Mouse (Mus musculus): ENCODE measurements around the gene Ccnl2. TPM values are rescaled to one million over a fixed set of nuclear protein-coding genes. Genes with fewer than 3 reads are reported as not detected.
A peak's percentile ranks its signal among the peaks of the same experiment; 100 is the strongest.

Gene Ccnl2
- polyA plus RNA-seq, 1 experiment from 2014 or later: 173 TPM

DNA sequence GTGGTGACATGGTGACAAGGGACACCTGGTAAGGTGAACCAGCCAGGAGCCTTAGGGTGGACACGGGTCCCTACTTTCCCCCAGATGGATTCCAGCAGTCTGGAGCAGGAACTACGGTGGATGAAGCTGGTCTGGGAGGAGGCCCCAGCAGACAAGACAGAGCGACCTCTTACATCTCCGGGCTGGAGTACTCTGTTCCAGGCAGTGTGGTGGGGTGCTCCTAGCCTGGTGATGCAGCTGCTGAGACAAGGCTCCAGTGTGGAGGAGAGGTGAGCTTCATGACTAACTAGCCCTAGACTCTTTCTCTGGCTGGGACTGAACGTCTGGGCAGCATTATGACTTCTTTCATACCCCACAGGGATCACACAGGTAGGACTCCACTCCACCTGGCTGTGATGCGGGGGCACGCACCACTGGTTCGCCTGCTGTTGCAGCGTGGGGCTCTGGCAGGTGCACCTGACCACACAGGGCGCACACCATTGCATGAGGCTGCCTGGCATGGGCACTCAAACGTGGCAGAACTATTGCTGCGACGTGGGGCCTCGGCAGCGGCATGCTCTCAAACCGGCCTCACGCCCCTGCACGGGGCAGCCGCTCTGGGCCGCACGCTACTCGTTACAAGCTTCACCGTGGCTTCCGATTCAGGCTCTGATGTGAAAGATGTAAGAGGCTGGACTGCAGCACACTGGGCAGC lies 20.9 kb upstream of the Ccnl2 start:
- Histone ChIP-seq H3K27ac (peak overlapping the region; percentile 9), H3K27me3 (peaks cover 4% of the 10 kb centered on the region; the same call in 1 of the 2 replicates), H3K9me3 (replicated peaks) (no peaks in the 10 kb centered on the region), H3K4me1 (peaks cover 21% of the 10 kb centered on the region), H3K4me2 (peak overlapping the region; percentile 38), H3K4me3 (replicated peaks) (no peak overlapping the region), H3K36me3 (no peaks in the 10 kb centered on the region), H3K9ac (no peak overlapping the region)
- ATAC-seq (replicated peaks; ENCODE audit: low FRiP score): peak; percentile 83
- 42% methylated on average over 24 of the region's 24 CpGs for WGBS

DNA sequence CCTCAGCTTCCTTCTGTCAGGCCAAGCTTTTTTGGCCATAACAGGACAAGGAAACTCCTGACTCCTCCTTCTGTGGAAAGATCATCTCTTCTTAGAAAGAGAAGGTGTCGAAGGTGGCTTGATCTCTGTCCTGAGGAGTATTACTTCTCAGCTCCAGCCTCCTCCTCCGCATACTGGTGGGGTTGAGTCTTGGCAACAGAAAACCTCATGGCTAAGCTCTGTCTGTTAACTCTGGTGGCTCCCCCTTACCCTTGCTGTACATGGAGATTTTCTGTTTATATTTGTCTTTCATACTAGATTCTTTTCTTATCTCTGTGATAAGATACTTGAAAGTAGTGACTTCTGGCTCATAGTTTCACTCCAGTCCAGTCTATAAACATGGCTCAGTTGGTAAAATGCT lies 18.6 kb upstream of the Ccnl2 start:
- ATAC-seq (replicated peaks; ENCODE audit: low FRiP score): no peak
- 40% methylated on average over 2 of the region's 2 CpGs for WGBS

DNA sequence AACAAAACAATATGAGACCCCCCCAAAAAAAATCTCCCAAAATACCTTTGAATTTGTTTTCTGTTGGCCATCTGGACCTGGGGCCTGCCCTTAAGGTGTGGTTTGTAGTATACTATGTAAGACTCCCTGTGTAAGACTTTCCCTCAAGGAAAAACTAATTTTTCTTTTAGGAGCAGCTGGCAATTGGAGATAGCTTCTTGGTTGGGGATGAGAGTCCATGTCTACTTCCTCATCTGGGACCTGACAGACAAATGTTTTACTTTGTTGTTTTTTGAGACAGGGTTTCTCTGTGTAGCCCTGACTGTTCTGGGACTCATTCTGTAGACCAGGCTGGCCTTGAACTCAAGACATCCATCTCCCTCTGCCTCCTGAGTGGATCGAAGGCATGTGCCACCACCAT lies 10.2 kb upstream of the Ccnl2 start:
- Histone ChIP-seq H3K4me2 (no peak overlapping the region), H3K9me3 (replicated peaks) (no peaks in the 10 kb centered on the region), H3K9ac (no peak overlapping the region), H3K36me3 (peaks cover 20% of the 10 kb centered on the region), H3K4me1 (peaks cover 21% of the 10 kb centered on the region), H3K27me3 (no peaks in the 10 kb centered on the region), H3K4me3 (replicated peaks) (no peak overlapping the region), H3K27ac (no peak overlapping the region)
- WGBS: 100% methylated on average over 1 of the region's 1 CpGs
- no peak for ATAC-seq (replicated peaks; ENCODE audit: low FRiP score)

More for the DNA sequence above, 18.6 kb upstream of the Ccnl2 start:
- Histone ChIP-seq H3K4me1 (peaks cover 21% of the 10 kb centered on the region), H3K27ac (no peak overlapping the region), H3K4me3 (replicated peaks) (no peak overlapping the region), H3K27me3 (peaks cover 4% of the 10 kb centered on the region; the same call in 1 of the 2 replicates), H3K9ac (no peak overlapping the region), H3K36me3 (no peaks in the 10 kb centered on the region), H3K4me2 (no peak overlapping the region), H3K9me3 (replicated peaks) (no peaks in the 10 kb centered on the region)

GRCm38 (mm10) chr4:155802741-155803339 lies 9.4 kb upstream of the Ccnl2 start, which contains the start of gene Mrpl20:
Gene Mrpl20 (plus strand): TSS chr4:155802878.
- peak; percentile 26 for ATAC-seq (replicated peaks; ENCODE audit: low FRiP score)
- peaks cover 21% of the 10 kb centered on the region for H3K4me1 ChIP-seq
- 8% methylated on average over 12 of the region's 12 CpGs for WGBS

GRCm38 (mm10) chr4:155803340-155804041 lies 8.8 kb upstream of the Ccnl2 start:
- peak; percentile 98 for ATAC-seq (replicated peaks; ENCODE audit: low FRiP score)
- no peaks in the 10 kb centered on the region for H3K9me3 ChIP-seq (replicated peaks)
- H3K9ac ChIP-seq: peak overlapping the region; percentile 89
- H3K27me3 ChIP-seq: no peaks in the 10 kb centered on the region
- H3K36me3 ChIP-seq: peaks cover 34% of the 10 kb centered on the region
- under 1% methylated on average over 53 of the region's 58 CpGs for WGBS
- H3K4me1 ChIP-seq: peaks cover 21% of the 10 kb centered on the region
- H3K4me2 ChIP-seq: peak overlapping the region; percentile 74
- peak overlapping the region; percentile 83 for H3K4me3 ChIP-seq (replicated peaks)
- H3K27ac ChIP-seq: peak overlapping the region; percentile 79

More at GRCm38 (mm10) chr4:155802741-155803339, 9.4 kb upstream of the Ccnl2 start, which contains the start of gene Mrpl20:
- no peaks in the 10 kb centered on the region for H3K9me3 ChIP-seq (replicated peaks)
- peak within 1 kb of the TSS; percentile 74 for H3K4me2 ChIP-seq
- no peaks in the 10 kb centered on the region for H3K27me3 ChIP-seq
- peak within 1 kb of the TSS; percentile 89 for H3K9ac ChIP-seq
- peak within 1 kb of the TSS; percentile 79 for H3K27ac ChIP-seq
- H3K4me3 ChIP-seq (replicated peaks): peak within 1 kb of the TSS; percentile 83
- H3K36me3 ChIP-seq: peaks cover 28% of the 10 kb centered on the region

DNA sequence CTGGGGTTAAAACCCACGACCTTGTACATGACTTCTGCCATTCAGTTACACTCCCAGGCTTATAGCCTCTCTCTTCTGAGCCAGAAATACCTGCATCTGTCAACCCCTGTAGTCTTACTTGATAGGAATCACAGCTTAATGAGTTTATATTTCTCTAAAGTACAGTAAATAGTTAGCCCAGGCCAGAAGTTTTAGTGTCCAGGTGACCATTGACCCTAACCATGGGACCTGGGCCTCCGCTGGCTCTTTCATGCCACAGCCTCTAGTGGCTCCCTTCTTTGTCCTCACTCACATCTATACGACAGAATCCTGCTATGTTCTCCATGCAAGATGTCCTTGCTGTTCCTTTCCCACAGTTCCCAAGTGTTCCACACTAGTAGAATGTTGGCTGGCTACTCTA lies 4.4 kb upstream of the Ccnl2 start:
- H3K4me3 ChIP-seq (replicated peaks): no peak overlapping the region
- H3K36me3 ChIP-seq: peaks cover 63% of the 10 kb centered on the region
- peaks cover 27% of the 10 kb centered on the region for H3K4me1 ChIP-seq
- H3K4me2 ChIP-seq: no peak overlapping the region
- ATAC-seq (replicated peaks; ENCODE audit: low FRiP score): no peak
- H3K9me3 ChIP-seq (replicated peaks): no peaks in the 10 kb centered on the region
- WGBS: 90% methylated on average over 3 of the region's 3 CpGs
- H3K27me3 ChIP-seq: no peaks in the 10 kb centered on the region
- H3K27ac ChIP-seq: no peak overlapping the region
- H3K9ac ChIP-seq: no peak overlapping the region

DNA sequence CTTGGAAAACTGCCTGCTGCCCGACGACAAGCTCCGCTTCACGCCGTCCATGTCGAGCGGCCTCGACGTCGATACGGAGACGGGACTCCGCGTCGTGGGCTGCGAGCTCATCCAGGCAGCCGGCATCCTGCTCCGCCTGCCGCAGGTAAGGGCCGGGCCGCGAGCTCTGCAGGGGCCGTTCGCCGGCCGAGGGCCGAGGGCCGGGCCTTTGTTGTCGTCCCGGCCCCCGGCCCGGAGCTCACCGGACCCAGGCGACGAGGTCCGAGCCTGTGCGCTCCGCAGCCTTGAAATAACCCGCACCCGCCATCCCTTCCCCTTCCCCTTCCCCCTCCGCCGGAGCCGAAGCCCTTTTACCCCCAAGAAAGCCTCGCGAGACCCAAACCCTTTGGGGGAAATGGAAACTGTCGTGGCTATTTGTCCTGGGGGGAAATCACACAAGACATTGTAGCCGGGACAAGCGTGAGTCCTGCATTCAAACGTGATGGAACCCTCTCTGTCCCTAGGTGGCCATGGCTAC lies 434 bp downstream of the Ccnl2 start:
- H3K9me3 ChIP-seq (replicated peaks): no peaks in the 10 kb centered on the region
- H3K4me1 ChIP-seq: peaks cover 22% of the 10 kb centered on the region
- H3K4me3 ChIP-seq (replicated peaks): peak overlapping the region; percentile 98
- peak; percentile 48 for ATAC-seq (replicated peaks; ENCODE audit: low FRiP score)
- H3K27ac ChIP-seq: peak overlapping the region; percentile 95
- WGBS: under 1% methylated on average over 49 of the region's 49 CpGs
- H3K36me3 ChIP-seq: peaks cover 77% of the 10 kb centered on the region
- peak overlapping the region; percentile 77 for H3K4me2 ChIP-seq
- H3K27me3 ChIP-seq: no peaks in the 10 kb centered on the region
- H3K9ac ChIP-seq: peak overlapping the region; percentile 99

GRCm38 (mm10) chr4:155817533-155817932 lies 5.2 kb downstream of the Ccnl2 start:
- H3K27me3 ChIP-seq: no peaks in the 10 kb centered on the region
- H3K4me2 ChIP-seq: no peak overlapping the region
- no peak for ATAC-seq (replicated peaks; ENCODE audit: low FRiP score)
- no peak overlapping the region for H3K9ac ChIP-seq
- H3K9me3 ChIP-seq (replicated peaks): no peaks in the 10 kb centered on the region
- peaks cover 13% of the 10 kb centered on the region for H3K4me1 ChIP-seq
- 88% methylated on average over 4 of the region's 4 CpGs for WGBS
- no peak overlapping the region for H3K4me3 ChIP-seq (replicated peaks)
- no peak overlapping the region for H3K27ac ChIP-seq
- H3K36me3 ChIP-seq: peaks cover 88% of the 10 kb centered on the region

- Histone ChIP-seq H3K27me3 (no peaks in the 10 kb centered on the region), H3K4me1 (no peaks in the 10 kb centered on the region), H3K4me2 (no peak overlapping the region), H3K36me3 (peaks cover 96% of the 10 kb centered on the region), H3K9me3 (replicated peaks) (no peaks in the 10 kb centered on the region), H3K27ac (no peak overlapping the region), H3K4me3 (replicated peaks) (no peak overlapping the region), H3K9ac (no peak overlapping the region)
- ATAC-seq (replicated peaks; ENCODE audit: low FRiP score): no peak
- 84% methylated on average over 7 of the region's 7 CpGs for WGBS
Measured at GRCm38 (mm10) chr4:155821025-155821424, 8.7 kb downstream of the Ccnl2 start.

DNA sequence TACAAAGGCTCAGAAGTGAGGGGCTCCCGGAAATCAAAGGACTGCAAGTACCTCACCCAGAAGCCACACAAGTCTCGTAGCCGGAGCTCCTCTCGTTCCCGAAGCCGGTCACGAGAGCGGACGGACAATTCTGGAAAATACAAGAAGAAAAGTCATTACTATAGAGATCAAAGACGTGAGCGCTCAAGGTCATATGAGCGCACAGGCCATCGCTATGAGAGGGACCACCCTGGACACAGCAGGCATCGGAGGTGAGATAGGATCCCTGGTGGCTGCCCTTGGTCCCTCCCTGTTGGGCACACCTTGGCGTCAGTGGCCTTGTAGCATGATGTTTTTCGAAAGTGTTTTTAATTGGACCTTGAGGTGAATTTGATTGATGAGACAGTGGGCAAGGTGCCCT lies 11.2 kb downstream of the Ccnl2 start:
- no peaks in the 10 kb centered on the region for H3K4me1 ChIP-seq
- ATAC-seq (replicated peaks; ENCODE audit: low FRiP score): no peak
- no peak overlapping the region for H3K4me2 ChIP-seq
- WGBS: 95% methylated on average over 16 of the region's 16 CpGs
- H3K4me3 ChIP-seq (replicated peaks): no peak overlapping the region
- H3K9me3 ChIP-seq (replicated peaks): no peaks in the 10 kb centered on the region
- no peak overlapping the region for H3K27ac ChIP-seq
- no peaks in the 10 kb centered on the region for H3K27me3 ChIP-seq
- H3K9ac ChIP-seq: no peak overlapping the region
- H3K36me3 ChIP-seq: peaks cover 92% of the 10 kb centered on the region

DNA sequence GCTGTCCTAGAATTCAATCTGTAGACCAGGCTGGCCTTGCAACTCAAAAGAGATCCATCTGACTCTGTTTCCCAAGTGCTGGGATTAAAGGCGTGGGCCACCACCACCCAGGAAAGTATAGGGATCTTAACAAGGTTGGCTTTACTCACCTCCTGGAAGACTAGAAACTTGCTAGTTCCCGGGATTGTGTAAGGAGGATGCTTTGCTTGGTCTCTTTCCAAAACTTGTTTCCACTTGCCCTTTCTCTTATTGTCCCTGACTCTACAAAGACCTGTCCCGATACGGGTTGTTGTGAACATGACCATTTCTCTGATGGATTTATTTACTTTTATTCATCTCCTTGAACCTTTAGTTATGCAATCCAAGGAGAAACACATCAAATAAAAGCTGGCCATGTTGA lies 17.6 kb downstream of the Ccnl2 start:
- no peaks in the 10 kb centered on the region for H3K27me3 ChIP-seq
- ATAC-seq (replicated peaks; ENCODE audit: low FRiP score): no peak
- no peak overlapping the region for H3K27ac ChIP-seq
- H3K4me2 ChIP-seq: no peak overlapping the region
- H3K9ac ChIP-seq: no peak overlapping the region
- no peaks in the 10 kb centered on the region for H3K9me3 ChIP-seq (replicated peaks)
- WGBS: 90% methylated on average over 4 of the region's 4 CpGs
- no peak overlapping the region for H3K4me3 ChIP-seq (replicated peaks)
- H3K4me1 ChIP-seq: peaks cover 27% of the 10 kb centered on the region
- peaks cover 40% of the 10 kb centered on the region for H3K36me3 ChIP-seq

DNA sequence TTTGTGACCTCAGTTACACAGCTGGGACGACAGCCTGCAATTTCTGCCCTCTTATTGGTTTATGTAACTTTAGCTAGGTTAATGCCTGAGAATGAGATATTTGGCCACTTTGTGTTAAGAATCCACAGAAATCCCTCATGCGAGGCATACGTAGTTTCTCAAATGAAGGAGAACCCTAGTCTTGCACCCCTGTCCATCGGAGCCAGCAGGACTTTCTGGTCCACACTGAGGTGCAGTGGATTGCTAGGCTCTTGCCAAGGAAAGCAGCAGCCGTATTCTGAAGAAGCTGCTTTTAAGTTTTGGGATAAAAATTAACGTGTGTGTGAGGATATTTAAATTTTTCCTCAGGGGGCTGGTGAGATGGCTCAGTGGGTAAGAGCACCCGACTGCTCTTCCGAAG lies 18.3 kb downstream of the Ccnl2 start:
- Histone ChIP-seq H3K27me3 (no peaks in the 10 kb centered on the region), H3K9me3 (replicated peaks) (no peaks in the 10 kb centered on the region), H3K4me3 (replicated peaks) (peak overlapping the region; percentile 72), H3K36me3 (peaks cover 33% of the 10 kb centered on the region), H3K4me2 (peak overlapping the region; percentile 67), H3K9ac (peak overlapping the region; percentile 9; the same call in 1 of the 2 replicates), H3K27ac (peak overlapping the region; percentile 96; the same call in 1 of the 2 replicates), H3K4me1 (peaks cover 27% of the 10 kb centered on the region)
- ATAC-seq (replicated peaks; ENCODE audit: low FRiP score): no peak
- 53% methylated on average over 8 of the region's 8 CpGs for WGBS

Measured in kidney, embryonic 15.5 days (tissue).